Mouse (Mus musculus): ENCODE results near the gene Padi1.

Gene Padi1

GRCm38 (mm10) chr4:140845666-140846065 lies at the start of gene Padi1:
TSS of gene Padi1 (minus strand) at chr4:140845778.
- no peak for DNase-seq (ENCODE audit: low read depth)

DNA sequence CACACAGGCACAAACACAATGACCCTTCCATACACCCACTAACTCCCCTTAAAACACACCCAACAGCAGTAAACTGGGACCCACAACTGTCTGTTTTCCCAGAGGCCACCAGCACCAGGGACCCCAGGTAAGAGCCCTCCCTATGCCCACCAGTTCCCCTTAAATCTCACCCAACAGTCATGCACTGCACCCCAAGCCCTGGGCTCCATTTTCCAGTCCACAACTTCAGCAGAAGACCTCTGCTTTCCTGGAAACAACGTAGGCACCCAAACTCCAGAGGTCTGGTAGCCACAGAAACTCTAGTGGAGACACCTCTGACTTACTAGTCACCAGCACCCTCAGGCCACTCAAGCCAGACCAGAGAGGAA lies 46.6 kb upstream of the Padi1 start:
- no peak for DNase-seq (ENCODE audit: low read depth)

DNA sequence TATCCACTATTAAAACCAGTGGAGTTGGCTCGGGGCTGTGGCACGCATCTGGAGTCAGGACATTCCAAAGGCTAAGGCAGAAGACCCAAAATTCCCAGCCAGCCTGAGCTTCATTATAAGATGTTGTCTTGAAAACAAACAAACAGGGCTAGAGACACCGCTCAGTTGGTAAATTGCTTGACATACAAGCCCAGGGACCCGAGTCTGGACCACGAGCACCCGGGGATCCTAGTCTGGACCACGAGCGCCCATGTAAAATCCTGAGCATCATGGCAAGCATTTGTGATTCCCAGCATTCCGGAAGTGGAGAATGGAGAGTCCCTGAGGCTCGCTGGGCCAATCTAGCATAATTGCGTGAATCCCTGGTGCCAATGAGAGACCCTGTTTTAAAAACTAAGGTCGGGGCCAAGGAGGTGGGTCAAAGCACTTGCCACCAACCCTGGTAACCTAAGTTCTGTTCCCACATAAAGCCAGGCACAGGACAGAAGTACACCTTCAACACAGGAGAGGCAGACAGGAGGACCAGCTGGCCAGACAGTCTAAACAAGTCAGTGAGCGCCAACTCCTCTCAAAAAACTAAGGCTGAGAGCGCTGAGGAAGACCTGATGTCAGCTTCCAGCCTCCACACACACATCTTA lies 46.1 kb upstream of the Padi1 start:
- no peak for DNase-seq (ENCODE audit: low read depth)

DNA sequence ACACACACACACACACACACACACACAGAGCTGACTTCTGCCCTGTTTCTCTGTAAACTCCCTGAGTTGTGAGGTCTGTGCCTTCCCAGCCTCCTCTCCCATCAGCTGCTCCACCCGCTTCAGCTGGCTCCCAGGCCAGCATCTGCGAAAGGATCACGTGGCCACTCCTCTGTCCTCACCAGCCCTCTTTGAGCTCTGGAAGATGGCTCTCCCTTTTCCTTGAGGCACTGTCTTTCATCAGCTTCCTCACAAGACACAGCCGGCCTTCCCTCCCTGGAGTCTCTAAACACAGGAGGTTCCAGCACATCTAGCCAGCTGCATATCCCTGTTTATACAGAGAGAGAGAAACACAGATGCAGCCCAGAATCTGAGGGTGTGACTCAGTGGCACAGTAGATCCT lies 38.3 kb upstream of the Padi1 start:
- DNase-seq (ENCODE audit: low read depth): no peak

GRCm38 (mm10) chr4:140882981-140883380 lies 37.4 kb upstream of the Padi1 start:
- DNase-seq (ENCODE audit: low read depth): no peak

DNA sequence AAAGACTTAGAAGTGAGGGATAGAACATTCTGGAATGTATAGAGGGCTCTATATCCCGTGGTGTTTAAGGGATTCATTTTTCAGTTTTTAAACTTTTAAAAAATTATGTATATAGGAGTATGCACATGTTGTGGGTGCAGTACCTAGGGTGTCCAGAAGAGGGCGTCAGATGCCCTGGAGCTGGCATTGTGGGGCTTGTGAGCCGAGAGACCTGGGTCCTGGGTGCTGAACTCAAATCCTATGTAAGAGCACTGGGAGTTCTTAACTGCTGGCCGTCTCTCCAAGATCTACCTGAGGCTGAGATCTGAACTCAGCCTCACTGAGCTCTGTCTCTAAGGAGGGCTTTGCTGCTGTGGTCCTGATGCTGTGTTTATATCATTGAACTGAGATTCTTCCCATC lies 36.8 kb upstream of the Padi1 start:
- DNase-seq (ENCODE audit: low read depth): no peak

DNA sequence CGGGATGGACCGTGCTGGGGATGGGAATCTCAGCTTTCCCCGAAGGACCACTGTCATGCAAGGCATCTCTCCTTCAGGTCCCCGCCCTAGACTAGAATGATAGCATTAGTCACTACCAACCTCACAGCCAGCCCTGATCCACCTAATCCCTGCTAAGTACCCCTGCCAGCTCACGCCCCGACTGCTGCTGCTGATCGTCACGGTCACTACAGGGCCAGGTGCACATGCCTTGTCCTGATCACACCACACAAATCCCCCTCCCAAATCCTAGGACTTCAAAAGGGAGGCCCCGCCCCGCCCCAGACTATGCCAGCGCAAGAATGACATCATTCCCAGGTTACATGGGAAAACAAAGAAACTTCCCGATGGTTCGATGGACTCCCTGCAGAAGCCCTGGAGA lies 36.2 kb upstream of the Padi1 start:
- DNase-seq (ENCODE audit: low read depth): no peak

- DNase-seq (ENCODE audit: low read depth): no peak
These were observed 35.6 kb upstream of the Padi1 start for GRCm38 (mm10) chr4:140881026-140881670.

DNA sequence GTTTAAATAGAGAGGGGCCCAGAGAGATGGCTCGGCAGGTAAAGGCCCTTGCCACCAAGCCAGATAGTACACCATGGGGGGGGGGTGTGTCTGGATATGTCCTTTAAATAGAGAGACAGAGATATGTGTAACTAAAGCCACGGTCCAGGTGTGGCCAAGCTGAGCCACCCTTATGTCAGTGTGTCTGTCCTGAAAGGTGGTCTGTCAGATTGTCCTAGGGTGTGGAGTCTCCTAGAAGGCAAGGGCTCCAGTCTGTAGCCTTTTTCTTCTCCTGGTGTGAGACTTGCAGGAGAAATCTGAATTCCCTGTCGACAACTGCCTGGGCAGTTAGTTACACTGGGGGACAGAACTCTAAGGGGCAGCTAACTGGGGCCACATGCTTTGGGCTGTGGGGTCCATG lies 34.6 kb upstream of the Padi1 start:
- no peak for DNase-seq (ENCODE audit: low read depth)

DNA sequence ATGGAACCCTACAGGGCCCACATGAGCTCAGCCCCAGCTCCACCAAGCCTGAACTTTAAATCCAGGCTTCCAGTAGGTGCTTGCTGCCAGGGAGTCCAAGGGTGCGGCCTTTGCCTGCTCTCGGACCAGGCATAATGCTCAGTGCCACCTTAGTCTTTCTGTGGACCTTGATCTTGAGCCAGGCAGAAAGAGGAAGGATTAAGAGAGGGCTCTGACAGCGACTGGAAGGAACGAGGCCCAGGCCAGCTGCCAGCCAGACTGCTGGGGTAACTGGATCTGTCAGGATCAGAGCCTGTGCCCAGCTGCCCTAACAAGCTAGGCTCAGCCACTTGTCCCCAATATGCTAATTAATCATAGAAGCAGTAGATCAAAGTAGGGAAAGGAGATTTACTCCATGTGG lies 34.2 kb upstream of the Padi1 start:
- no peak for DNase-seq (ENCODE audit: low read depth)

DNA sequence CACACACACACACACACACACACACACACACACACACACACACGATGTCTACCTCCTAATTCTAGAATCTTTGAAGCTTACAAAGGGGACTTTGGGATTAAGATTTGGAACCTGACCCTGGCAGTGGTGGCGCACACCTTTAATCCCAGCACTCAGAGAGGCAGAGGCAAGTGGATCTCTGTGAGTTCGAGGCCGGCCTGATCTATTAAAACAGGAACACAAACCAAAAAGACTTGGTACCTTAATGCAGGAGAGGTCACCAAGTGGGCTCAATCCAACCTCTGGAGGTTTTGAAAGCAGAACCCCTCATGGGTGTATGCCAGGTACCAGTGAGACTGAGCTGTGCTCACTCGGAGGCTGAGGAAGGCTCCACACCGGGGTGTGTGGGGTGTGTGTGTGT lies 33.5 kb upstream of the Padi1 start:
- no peak for DNase-seq (ENCODE audit: low read depth)

DNA sequence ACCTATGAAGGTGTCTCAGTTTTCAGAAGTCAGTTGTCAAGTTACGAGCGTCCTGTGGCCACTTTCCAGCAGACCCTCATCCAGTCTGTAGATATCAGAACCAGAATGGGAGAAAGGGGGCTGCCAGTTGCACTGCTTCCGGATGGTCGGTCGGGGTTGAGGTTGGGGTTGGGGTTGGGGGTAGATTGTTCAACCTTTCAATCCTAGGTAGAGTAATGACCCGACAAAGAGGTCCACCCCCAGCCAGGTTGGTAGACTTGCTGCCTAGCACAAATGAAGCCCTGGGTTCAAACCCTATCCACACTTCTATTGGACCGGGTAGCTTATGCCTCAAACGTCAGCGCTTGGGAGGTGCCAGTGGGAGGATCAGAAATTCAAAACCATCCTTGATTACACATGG lies 33.1 kb upstream of the Padi1 start:
- no peak for DNase-seq (ENCODE audit: low read depth)

GRCm38 (mm10) chr4:140877441-140877840 lies 31.9 kb upstream of the Padi1 start:
- DNase-seq (ENCODE audit: low read depth): no peak

- DNase-seq (ENCODE audit: low read depth): no peak
These were observed 31.1 kb upstream of the Padi1 start for GRCm38 (mm10) chr4:140876681-140877080.

- no peak for DNase-seq (ENCODE audit: low read depth)
These were observed 30.6 kb upstream of the Padi1 start for GRCm38 (mm10) chr4:140876161-140876560.

DNA sequence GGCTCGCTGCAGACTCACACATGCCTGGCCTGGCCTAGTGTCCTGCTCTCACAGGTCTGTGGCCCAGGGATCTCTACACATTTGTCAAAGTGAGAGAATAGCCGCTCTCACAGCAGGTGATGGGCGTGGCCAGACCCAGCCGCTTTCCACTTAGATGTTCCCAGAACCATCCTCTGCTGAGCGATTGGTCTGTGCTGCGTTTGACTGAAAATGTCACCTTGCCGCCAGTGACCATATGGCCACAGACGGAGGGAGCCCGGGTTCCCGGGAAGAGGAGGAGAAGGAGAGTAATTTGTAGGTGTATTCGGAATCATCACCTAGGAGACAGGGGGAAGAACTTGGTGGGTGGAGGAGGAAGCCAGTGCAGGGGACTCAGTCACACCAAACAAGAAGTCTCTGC lies 27.4 kb upstream of the Padi1 start:
- no peak for DNase-seq (ENCODE audit: low read depth)

GRCm38 (mm10) chr4:140872686-140872992 lies 27.1 kb upstream of the Padi1 start:
- DNase-seq (ENCODE audit: low read depth): no peak

- no peak for DNase-seq (ENCODE audit: low read depth)
These were observed 26.5 kb upstream of the Padi1 start for GRCm38 (mm10) chr4:140871851-140872685.

DNA sequence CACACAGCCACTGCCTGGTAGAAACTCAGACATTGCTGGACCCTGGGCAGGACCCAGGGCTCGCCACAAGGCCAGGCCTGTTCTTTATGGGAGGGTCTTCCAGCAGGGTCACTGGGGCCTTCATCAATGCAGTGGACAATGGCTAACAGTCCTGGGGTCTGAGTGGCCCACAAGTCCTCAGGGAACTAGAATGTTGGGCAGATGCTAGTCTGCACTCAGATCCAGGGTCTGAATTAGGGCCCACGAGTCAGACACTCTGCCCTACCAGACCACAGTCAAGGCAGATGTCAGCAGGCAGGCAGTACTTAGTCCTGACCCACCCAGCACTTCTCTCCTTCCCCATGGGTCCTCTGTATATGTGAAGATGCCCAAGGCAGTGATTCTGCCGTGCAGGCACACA lies 25.8 kb upstream of the Padi1 start:
- DNase-seq (ENCODE audit: low read depth): no peak

- no peak for DNase-seq (ENCODE audit: low read depth)
These were observed 25.3 kb upstream of the Padi1 start for GRCm38 (mm10) chr4:140870876-140871275.

GRCm38 (mm10) chr4:140869945-140870344 lies 24.4 kb upstream of the Padi1 start:
- DNase-seq (ENCODE audit: low read depth): no peak

DNA sequence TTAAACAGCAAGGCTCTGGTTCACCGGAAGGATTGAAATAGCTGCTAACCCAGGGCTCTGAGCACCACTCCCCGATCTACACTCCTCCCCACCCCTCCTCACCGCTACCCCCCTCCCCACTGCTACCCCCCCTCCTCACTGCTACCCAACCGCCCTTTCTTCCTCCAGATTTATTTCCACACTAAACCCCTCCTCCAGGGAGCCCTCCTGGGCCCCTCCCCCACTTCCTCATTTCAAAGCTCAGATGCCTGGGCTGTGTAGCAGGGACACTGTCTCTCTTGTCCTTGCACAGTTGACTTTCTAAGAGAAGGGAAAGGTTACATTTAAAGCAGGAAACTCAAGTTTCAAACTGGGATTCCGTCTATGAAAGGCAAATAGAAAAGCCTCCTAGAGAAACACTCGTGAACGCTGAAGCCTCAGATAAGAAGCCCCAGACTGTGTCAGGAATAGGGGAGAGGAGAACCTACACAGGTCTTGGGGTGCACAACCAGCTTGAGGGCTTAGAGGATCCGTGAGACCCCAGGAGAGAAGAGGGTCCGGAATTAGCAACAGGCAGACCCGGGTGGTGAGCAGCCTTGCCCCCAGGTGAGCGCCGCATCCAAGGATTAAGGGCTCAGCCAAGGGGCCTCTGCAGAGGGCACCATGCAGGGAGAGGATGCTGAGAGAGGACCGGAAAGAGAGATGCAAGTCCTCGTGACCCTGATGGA lies 23.1 kb upstream of the Padi1 start:
- DNase-seq (ENCODE audit: low read depth): peak; percentile 64
